Mouse (Mus musculus) liver, embryonic 11.5 days (tissue): Measurements from ENCODE around the gene Ghrh. TPM values are rescaled to one million over a fixed set of nuclear protein-coding genes. Genes with fewer than 3 reads are reported as not detected.

Experiments
- ATAC-seq: fragments of 200-750 bp; cut with Nextera tagmentation; replicated peaks from 2 replicates; pipeline ENCODE4 v1.8.0; 2017; ENCODE audit warnings: moderate number of reproducible peaks, mild to moderate bottlenecking, moderate TSS enrichment, moderate library complexity; ENCODE audit not compliant: low FRiP score
- DNase-seq: peaks from one replicate; pipeline ENCODE4 v3.0.0-alpha.2; 2017; ENCODE audit warnings: low spot score
- H3K27ac ChIP-seq: fragments of 300-500 bp; sonication (generic); 2 replicates; pipeline ENCODE4 v1.5.1; 2014; ENCODE audit warnings: mild to moderate bottlenecking, low read depth, low read length, control low read depth
- H3K27me3 ChIP-seq: fragments of 300-500 bp; sonication (generic); replicated peaks from 2 replicates; pipeline ENCODE4 v1.6.1; 2014; ENCODE audit warnings: low read length, mixed read lengths; ENCODE audit not compliant: control insufficient read depth, insufficient read depth
- H3K36me3 ChIP-seq: fragments of 300-500 bp; sonication (generic); 2 replicates; pipeline ENCODE4 v1.6.1; 2014; ENCODE audit warnings: mild to moderate bottlenecking, low read length, moderate library complexity, mixed read lengths; ENCODE audit not compliant: control insufficient read depth, insufficient read depth
- H3K4me1 ChIP-seq: fragments of 300-500 bp; sonication (generic); replicated peaks from 2 replicates; pipeline ENCODE4 v1.6.1; 2014; ENCODE audit warnings: low read length, mixed read lengths; ENCODE audit not compliant: control insufficient read depth, insufficient read depth
- H3K4me2 ChIP-seq: fragments of 300-500 bp; sonication (generic); 2 replicates; pipeline ENCODE4 v1.6.1; 2014; ENCODE audit warnings: mild to moderate bottlenecking, control low read depth, moderate library complexity
- H3K4me3 ChIP-seq: fragments of 300-500 bp; sonication (generic); 2 replicates; pipeline ENCODE4 v1.5.1; 2014; ENCODE audit warnings: low read depth, low read length, control low read depth
- H3K9ac ChIP-seq: fragments of 300-500 bp; sonication (generic); 2 replicates; pipeline ENCODE4 v1.6.1; 2014; ENCODE audit warnings: low read depth, low read length, control low read depth
- H3K9me3 ChIP-seq: fragments of 300-500 bp; sonication (generic); 2 replicates; pipeline ENCODE4 v1.6.1; 2016; ENCODE audit warnings: low read length, inconsistent platforms, mixed read lengths; ENCODE audit not compliant: control insufficient read depth
- WGBS: fragments of 180-500 bp; shearing (Covaris S2); extraction: QIAGEN DNeasy Blood & Tissue Kit; methylation state at CpG from one replicate; pipeline ENCODE4 v1.1.7; 2014; 5-methylcytosine and 5-hydroxymethylcytosine counted together
- polyA plus RNA-seq: library from polyadenylated mRNA; unstranded; fragments of >200 nt; fragmentation: Nextera tagmentation; extraction: Ambion mirVana; gene quantifications from 2 replicates; pipeline ENCODE4 v1.2.1, GENCODE M21; 2014

Gene Ghrh
- polyA plus RNA-seq, 1 experiment from 2014 or later, result not detected

DNA sequence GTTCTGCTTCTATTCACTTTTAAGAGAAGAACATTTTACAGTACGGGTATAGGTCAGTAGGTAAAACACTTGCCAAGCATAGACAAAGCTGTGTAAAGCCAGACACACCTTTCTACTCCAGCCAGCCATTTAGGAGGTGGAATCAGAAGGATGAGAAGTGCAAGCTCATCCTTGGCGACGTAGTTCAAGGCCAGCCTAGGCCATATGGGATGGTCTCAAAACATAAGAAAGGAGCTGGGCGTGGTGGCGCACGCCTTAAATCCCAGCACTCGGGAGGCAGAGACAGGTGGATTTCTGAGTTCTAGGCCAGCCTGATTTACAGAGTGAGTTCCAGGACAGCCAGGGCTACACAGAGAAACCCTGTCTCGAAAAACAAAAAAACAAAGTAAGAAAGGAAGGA is 37.7 kb downstream of the Ghrh start:
- Histone ChIP-seq H3K4me3 (no peak overlapping the region), H3K27me3 (no peaks in the 10 kb centered on the region), H3K4me1 (no peaks in the 10 kb centered on the region), H3K36me3 (peaks cover 44% of the 10 kb centered on the region), H3K9me3 (no peaks in the 10 kb centered on the region), H3K27ac (no peak overlapping the region), H3K4me2 (no peak overlapping the region), H3K9ac (no peak overlapping the region)
- WGBS, result 91% methylated on average over 8 of the region's 8 CpGs
- DNase-seq (no peak), ATAC-seq (no peak)

- H3K36me3 ChIP-seq, result peaks cover 45% of the 10 kb centered on the region
- H3K27me3 ChIP-seq, result no peaks in the 10 kb centered on the region
- DNase-seq (no peak), ATAC-seq (no peak)
- WGBS, result 84% methylated on average over 2 of the region's 2 CpGs
- no peak overlapping the region for H3K4me3 ChIP-seq
- H3K4me2 ChIP-seq, result no peak overlapping the region
- peak overlapping the region; percentile 49 for H3K27ac ChIP-seq
- no peaks in the 10 kb centered on the region for H3K4me1 ChIP-seq
- H3K9ac ChIP-seq, result no peak overlapping the region
- no peaks in the 10 kb centered on the region for H3K9me3 ChIP-seq
These were observed 38.9 kb downstream of the Ghrh start for GRCm38 (mm10) chr2:157308273-157308917.

- Histone ChIP-seq H3K4me2 (no peak overlapping the region), H3K27ac (peak overlapping the region; percentile 38; the same call in 1 of the 2 replicates), H3K36me3 (peaks cover 46% of the 10 kb centered on the region), H3K4me3 (no peak overlapping the region), H3K9ac (no peak overlapping the region), H3K9me3 (no peaks in the 10 kb centered on the region), H3K27me3 (no peaks in the 10 kb centered on the region), H3K4me1 (no peaks in the 10 kb centered on the region)
- DNase-seq, result no peak
- 92% methylated on average over 4 of the region's 4 CpGs for WGBS
- no peak for ATAC-seq
These were observed 39.5 kb downstream of the Ghrh start for GRCm38 (mm10) chr2:157307715-157308265.

GRCm38 (mm10) chr2:157306091-157307032 is 40.9 kb downstream of the Ghrh start:
- no peak for ATAC-seq
- Histone ChIP-seq H3K27me3 (no peaks in the 10 kb centered on the region), H3K9me3 (no peaks in the 10 kb centered on the region), H3K4me3 (no peak overlapping the region), H3K4me2 (no peak overlapping the region), H3K4me1 (no peaks in the 10 kb centered on the region), H3K36me3 (peaks cover 45% of the 10 kb centered on the region), H3K9ac (no peak overlapping the region), H3K27ac (no peak overlapping the region)
- DNase-seq, result no peak
- 82% methylated on average over 7 of the region's 7 CpGs for WGBS

DNA sequence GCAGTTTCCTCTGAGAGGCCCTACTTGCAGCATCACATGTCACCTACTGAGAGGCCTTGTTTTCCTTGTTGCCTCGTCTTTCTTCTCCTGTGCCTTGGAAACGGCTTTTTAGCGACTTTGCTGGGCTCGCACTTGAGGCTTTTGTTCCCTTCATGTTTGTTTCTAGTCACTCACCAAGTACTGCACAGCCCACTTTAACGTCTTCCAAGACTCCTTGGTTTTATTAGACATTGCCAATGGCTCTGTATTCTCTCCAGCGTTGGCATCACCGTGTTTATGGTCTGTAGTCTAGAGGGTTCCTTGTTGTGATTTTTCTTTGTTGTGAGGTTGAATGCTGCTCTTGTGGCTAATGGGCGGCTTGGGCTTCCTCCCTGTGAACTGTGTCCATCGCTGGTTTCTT is 44.2 kb downstream of the Ghrh start:
- 90% methylated on average over 9 of the region's 9 CpGs for WGBS
- DNase-seq (no peak), ATAC-seq (no peak)
- H3K27ac ChIP-seq, result no peak overlapping the region
- H3K4me3 ChIP-seq, result no peak overlapping the region
- H3K4me2 ChIP-seq, result no peak overlapping the region
- H3K9ac ChIP-seq, result no peak overlapping the region
- H3K4me1 ChIP-seq, result no peaks in the 10 kb centered on the region
- H3K9me3 ChIP-seq, result no peaks in the 10 kb centered on the region
- H3K27me3 ChIP-seq, result no peaks in the 10 kb centered on the region
- peaks cover 59% of the 10 kb centered on the region for H3K36me3 ChIP-seq

DNA sequence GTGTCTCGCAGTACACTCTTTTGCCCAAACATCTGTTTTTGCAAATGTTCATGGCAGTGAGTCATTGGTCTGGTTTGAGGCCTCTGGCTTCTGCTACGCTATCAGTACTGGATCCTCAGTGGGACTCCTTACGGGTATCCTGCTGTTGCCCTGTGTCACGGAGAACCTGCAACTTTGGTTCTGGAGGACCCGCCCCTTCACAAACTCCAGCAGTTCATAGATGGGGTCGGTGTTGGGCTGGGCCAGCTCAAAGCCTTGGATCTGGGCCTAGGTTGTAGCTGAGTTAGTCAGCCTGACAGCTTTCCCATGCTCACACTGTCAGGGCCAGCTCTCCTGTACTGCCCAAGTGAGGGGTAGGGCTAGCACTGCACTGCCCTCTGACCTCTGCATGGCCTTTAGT is 47.3 kb downstream of the Ghrh start:
- H3K9me3 ChIP-seq, result no peaks in the 10 kb centered on the region
- no peaks in the 10 kb centered on the region for H3K4me1 ChIP-seq
- no peak for DNase-seq
- H3K27me3 ChIP-seq, result no peaks in the 10 kb centered on the region
- H3K27ac ChIP-seq, result no peak overlapping the region
- no peak overlapping the region for H3K9ac ChIP-seq
- 0 out of 2 replicates have a peak, but pooled peaks have one; percentile 23 for ATAC-seq
- H3K4me3 ChIP-seq, result no peak overlapping the region
- peaks cover 69% of the 10 kb centered on the region for H3K36me3 ChIP-seq
- no peak overlapping the region for H3K4me2 ChIP-seq
- WGBS, result 91% methylated on average over 6 of the region's 6 CpGs

GRCm38 (mm10) chr2:157296105-157296689 is 51.1 kb downstream of the Ghrh start:
- no peaks in the 10 kb centered on the region for H3K4me1 ChIP-seq
- H3K9me3 ChIP-seq, result no peaks in the 10 kb centered on the region
- no peak for ATAC-seq
- H3K4me3 ChIP-seq, result no peak overlapping the region
- no peaks in the 10 kb centered on the region for H3K27me3 ChIP-seq
- no peak overlapping the region for H3K9ac ChIP-seq
- H3K4me2 ChIP-seq, result no peak overlapping the region
- H3K36me3 ChIP-seq, result peaks cover 75% of the 10 kb centered on the region
- DNase-seq, result no peak
- no peak overlapping the region for H3K27ac ChIP-seq
- WGBS, result 90% methylated on average over 7 of the region's 7 CpGs

- no peak for ATAC-seq
These were observed 55.2 kb downstream of the Ghrh start for GRCm38 (mm10) chr2:157292093-157292492.

More at GRCm38 (mm10) chr2:157292093-157292492, 55.2 kb downstream of the Ghrh start:
- DNase-seq, result no peak
- H3K4me1 ChIP-seq, result peaks cover 8% of the 10 kb centered on the region; the same call in 1 of the 2 replicates
- H3K4me2 ChIP-seq, result no peak overlapping the region
- no peak overlapping the region for H3K9ac ChIP-seq
- H3K4me3 ChIP-seq, result no peak overlapping the region
- 35% methylated on average over 2 of the region's 2 CpGs for WGBS
- no peaks in the 10 kb centered on the region for H3K9me3 ChIP-seq
- H3K27me3 ChIP-seq, result no peaks in the 10 kb centered on the region
- H3K36me3 ChIP-seq, result peaks cover 61% of the 10 kb centered on the region
- H3K27ac ChIP-seq, result no peak overlapping the region
